Mouse (Mus musculus) Patski (cell line): ENCODE results near the gene Camkk2. TPM values are rescaled to one million over a fixed set of nuclear protein-coding genes. Genes with fewer than 3 reads are reported as not detected.

Experiments used
- ATAC-seq: fragments of 100-300 bp; one replicate; pipeline ENCODE4 v1.8.0; 2021
- CTCF ChIA-PET: fragments of 350-600 bp; sonication (Branson Sonifier 250); formaldehyde crosslinking; loops from one replicate; lab custom pipeline; 2022; ENCODE audit warnings: inconsistent platforms; lab: Charles Lee
- POLR2A ChIA-PET: fragments of 350-600 bp; sonication (Branson Sonifier 250); formaldehyde crosslinking; loops from one replicate; lab custom pipeline; 2022; ENCODE audit warnings: antibody characterized with exemption, inconsistent platforms; lab: Charles Lee
- DNase-seq: peaks from one replicate; pipeline ENCODE4 v3.0.0-alpha.2; 2011; ENCODE audit warnings: low read depth, low spot score
- H3K27me3 ChIP-seq: fragments of 371-371 bp; one replicate; pipeline ENCODE4 v1.5.1; 2021
- CTCF ChIP-seq: fragments of 100-300 bp; IDR thresholded peaks from one replicate; pipeline ENCODE4 v1.5.1; 2021
- in situ Hi-C: fragments of 300-500 bp; cut with MboI; formaldehyde crosslinking; loops from 3 replicates; pipeline ENCODE4 v1.11.1; 2018; ENCODE audit warnings: low pct_unique_long_range_greater_than_20kb, mixed read lengths
- polyA plus RNA-seq: library from polyadenylated mRNA; unstranded; gene quantifications from one replicate; pipeline ENCODE4 v1.2.3, GENCODE M21; 2021

Gene Camkk2
- polyA plus RNA-seq, 1 experiment from 2014 or later = 42.8 TPM

DNA sequence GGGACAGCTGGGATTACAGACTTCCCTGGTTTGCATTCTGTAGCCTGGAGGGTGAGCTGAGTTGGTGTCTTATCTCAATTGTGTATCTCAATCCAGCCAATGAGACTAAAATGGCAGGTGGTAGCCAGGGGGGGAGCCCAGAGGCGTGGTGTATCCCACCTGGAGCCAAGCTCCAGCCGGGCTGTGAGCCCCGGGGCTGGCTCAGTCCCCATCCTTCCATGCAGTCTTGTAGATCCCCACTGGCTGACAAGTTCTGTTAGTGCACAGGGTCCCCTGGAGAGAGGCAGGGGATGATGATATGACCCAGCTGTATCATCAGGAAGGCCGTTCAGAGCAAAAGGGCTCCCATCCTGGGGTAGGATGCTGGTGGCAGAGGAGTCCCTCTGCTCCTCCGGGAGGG lies 52.6 kb downstream of the Camkk2 start:
- no peaks in the 10 kb centered on the region for H3K27me3 ChIP-seq
- no peak for TF ChIP-seq CTCF
- ATAC-seq (no peak), DNase-seq (no peak)
- in situ Hi-C loops = loop anchor here (5.0 kb wide), 2 partner anchors 94 to 324 kb away; no protein-coding TSS in a partner anchor
- POLR2A ChIA-PET = no interaction called here
- CTCF ChIA-PET = interaction anchor here (0.9 to 2.2 kb wide), 12 partner anchors 8 to 92 kb away, joined by 3 to 13 read pairs (median 4); partner anchors contain the start of gene P2rx4

- H3K27me3 ChIP-seq = no peaks in the 10 kb centered on the region
- CTCF ChIA-PET = interaction anchor here (0.9 to 2.2 kb wide), 13 partner anchors 9 to 153 kb away, joined by 3 to 13 read pairs (median 4); partner anchors contain the start of gene P2rx4
- ATAC-seq (peak; percentile 46), DNase-seq (peak; percentile 37)
- peak; percentile 90 for TF ChIP-seq CTCF
- in situ Hi-C loops = loop anchor here (5.0 kb wide), 2 partner anchors 94 to 324 kb away; no protein-coding TSS in a partner anchor
- POLR2A ChIA-PET = no interaction called here
These were observed 53.1 kb downstream of the Camkk2 start for GRCm38 (mm10) chr5:122726068-122726467.

GRCm38 (mm10) chr5:122725453-122725852 lies 53.8 kb downstream of the Camkk2 start:
- no peak for ATAC-seq
- in situ Hi-C loops = loop anchor here (5.0 kb wide), 2 partner anchors 93 to 323 kb away; no protein-coding TSS in a partner anchor
- DNase-seq = no peak
- no peaks in the 10 kb centered on the region for H3K27me3 ChIP-seq
- no peak for TF ChIP-seq CTCF
- POLR2A ChIA-PET = interaction anchor here (0.6 kb wide), 1 partner anchor 27 kb away, joined by 5 read pairs; no protein-coding TSS in a partner anchor
- CTCF ChIA-PET = interaction anchor here (1.2 to 2.2 kb wide), 8 partner anchors 10 to 153 kb away, joined by 3 to 13 read pairs (median 5); partner anchors contain the start of gene P2rx4

DNA sequence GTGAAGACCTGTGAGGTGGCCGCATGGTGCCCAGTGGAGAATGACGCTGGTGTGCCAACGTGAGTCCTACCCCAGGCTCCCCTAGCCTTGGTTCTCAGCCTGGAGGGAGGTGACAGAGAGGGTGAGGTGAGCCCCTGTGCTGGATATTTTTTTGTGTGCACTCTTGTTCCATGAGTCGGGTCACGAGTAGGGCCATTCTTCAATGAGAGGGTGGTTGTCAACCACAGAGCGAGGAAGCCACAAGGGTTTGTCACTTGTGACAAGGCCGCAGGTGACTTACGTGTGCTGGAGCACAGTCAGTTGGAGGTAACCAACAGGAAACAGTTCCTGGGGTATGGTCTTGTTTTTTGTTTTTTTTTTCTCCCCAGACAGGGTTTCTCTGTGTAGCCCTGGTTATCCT lies 60.0 kb downstream of the Camkk2 start:
- in situ Hi-C loops = no loop called here
- ChIA-PET POLR2A (interaction anchor here (1.0 kb wide), 1 partner anchor 11 kb away, joined by 4 read pairs; no protein-coding TSS in a partner anchor), CTCF (no interaction called here)
- no peak for DNase-seq
- no peaks in the 10 kb centered on the region for H3K27me3 ChIP-seq
- TF ChIP-seq CTCF = no peak
- ATAC-seq = no peak

GRCm38 (mm10) chr5:122718400-122718799 lies 60.8 kb downstream of the Camkk2 start:
- in situ Hi-C loops = no loop called here
- ChIA-PET POLR2A (no interaction called here), CTCF (no interaction called here)
- DNase-seq (no peak), ATAC-seq (no peak)
- H3K27me3 ChIP-seq = no peaks in the 10 kb centered on the region
- TF ChIP-seq CTCF = no peak

GRCm38 (mm10) chr5:122716793-122717192 lies 62.4 kb downstream of the Camkk2 start:
- ATAC-seq = no peak
- TF ChIP-seq CTCF = peak; percentile 55
- H3K27me3 ChIP-seq = no peaks in the 10 kb centered on the region
- in situ Hi-C loops = no loop called here
- POLR2A ChIA-PET = no interaction called here
- CTCF ChIA-PET = interaction anchor here (0.9 to 1.2 kb wide), 3 partner anchors 9 to 19 kb away, joined by 3 to 5 read pairs (median 4); partner anchors contain the start of gene P2rx4
- no peak for DNase-seq

DNA sequence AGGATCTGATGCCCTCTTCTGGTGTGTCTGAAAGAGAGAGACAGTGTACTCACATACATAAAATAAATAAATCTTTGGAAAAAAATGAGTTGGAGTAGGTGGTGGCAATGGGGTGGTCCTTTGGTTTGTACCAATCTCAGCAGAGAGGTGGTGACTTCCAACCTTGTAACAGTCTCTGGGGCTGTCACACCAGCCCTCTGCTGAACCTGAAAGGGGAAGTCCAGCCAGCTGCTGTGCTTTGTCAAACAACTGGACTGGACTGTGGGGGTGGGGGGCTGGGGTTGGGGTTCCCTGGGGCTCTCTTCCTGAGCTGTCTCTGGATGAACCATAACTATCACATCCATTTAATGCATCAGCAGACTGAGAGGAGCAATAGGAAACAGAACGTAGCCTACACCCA lies 63.5 kb downstream of the Camkk2 start:
- ChIA-PET CTCF (interaction anchor here (1.0 to 2.1 kb wide), 4 partner anchors 8 to 27 kb away, joined by 3 to 8 read pairs (median 3); partner anchors contain the start of gene P2rx4), POLR2A (interaction anchor here (0.6 kb wide), 2 partner anchors 214 to 215 kb away, joined by 4 read pairs; partner anchors contain the start of gene Atp2a2)
- in situ Hi-C loops = no loop called here
- no peaks in the 10 kb centered on the region for H3K27me3 ChIP-seq
- TF ChIP-seq CTCF = no peak
- no peak for DNase-seq
- ATAC-seq = no peak

GRCm38 (mm10) chr5:122708819-122709218 lies 70.4 kb downstream of the Camkk2 start:
- ATAC-seq (no peak), DNase-seq (no peak)
- no peak for TF ChIP-seq CTCF
- H3K27me3 ChIP-seq = no peaks in the 10 kb centered on the region
- in situ Hi-C loops = no loop called here
- CTCF ChIA-PET = interaction anchor here (0.7 to 3.1 kb wide), 4 partner anchors 17 to 55 kb away, joined by 3 to 13 read pairs (median 3); no protein-coding TSS in a partner anchor
- POLR2A ChIA-PET = no interaction called here

DNA sequence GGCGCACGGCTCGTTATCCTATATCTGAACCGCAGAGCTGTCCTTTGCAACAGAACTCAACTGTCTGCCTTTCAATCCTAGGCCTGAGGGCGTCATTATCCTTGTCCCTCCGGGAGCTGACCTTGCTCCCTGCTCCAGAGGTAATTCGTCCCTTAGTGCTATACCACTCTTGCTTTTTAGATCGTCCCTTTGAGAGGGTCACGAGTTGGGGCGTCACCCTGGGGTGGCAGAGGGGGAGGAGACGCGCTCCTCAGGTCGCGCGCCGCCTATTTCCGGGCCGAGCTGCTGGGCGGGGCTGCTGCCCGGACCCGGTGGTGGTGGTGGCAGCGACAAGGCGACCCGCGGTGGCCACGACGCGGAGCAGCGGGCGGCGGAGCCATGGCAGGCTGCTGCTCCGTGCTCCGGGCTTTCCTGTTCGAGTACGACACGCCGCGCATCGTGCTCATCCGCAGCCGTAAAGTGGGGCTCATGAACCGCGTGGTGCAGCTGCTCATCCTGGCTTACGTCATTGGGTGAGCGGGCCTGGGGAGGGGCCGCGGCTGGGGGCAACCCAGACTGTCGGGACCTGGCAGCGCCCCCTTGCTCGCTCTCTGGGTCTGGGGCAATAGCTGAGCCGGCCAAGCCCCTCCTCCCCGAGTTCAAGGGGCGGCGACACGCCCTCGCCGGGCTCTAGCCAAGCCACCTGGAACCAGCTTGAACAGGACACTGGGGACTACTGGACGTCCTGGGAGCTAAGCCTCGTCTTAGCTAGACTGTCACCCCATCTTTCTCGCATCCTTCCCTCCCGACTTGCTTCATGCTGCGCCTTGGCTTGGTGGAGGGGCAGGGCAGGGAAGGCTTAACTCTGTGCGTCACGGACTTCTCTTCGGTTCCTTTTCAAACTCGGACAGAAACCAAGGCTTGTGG lies 71.7 kb downstream of the Camkk2 start, which contains the start of gene P2rx4:
Gene P2rx4 (plus strand): TSS at position 269 of the 906 bp plus-strand sequence.
- ATAC-seq = peak; percentile 70
- ChIA-PET CTCF (interaction anchor here (0.7 to 3.1 kb wide), 5 partner anchors 9 to 282 kb away, joined by 3 to 13 read pairs (median 3); no protein-coding TSS in a partner anchor), POLR2A (interaction anchor here (0.6 to 1.2 kb wide), 6 partner anchors 12 to 720 kb away, joined by 3 to 5 read pairs (median 4); partner anchors contain the start of gene Gpn3)
- H3K27me3 ChIP-seq = no peaks in the 10 kb centered on the region
- no peak for DNase-seq
- in situ Hi-C loops = no loop called here
- peak; percentile 49 for TF ChIP-seq CTCF

DNA sequence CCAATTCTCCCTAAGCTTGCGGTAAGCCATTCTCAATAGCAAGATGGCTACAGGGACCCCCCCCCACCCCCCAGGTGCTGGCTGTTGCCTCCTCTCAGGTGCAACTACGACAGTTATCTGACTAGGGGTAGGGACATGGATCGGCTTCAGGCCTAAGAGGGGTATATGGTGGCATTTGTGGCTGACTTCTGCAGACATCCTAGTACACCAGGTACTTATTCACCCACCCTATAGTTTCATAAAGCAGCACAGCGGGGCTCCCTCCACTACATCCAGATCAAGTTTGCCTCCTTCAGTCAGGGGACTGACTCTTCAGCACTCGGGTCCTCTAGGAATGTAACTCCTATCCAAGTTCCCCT lies 72.3 kb downstream of the Camkk2 start:
- CTCF ChIA-PET = interaction anchor here (0.7 to 3.1 kb wide), 5 partner anchors 10 to 80 kb away, joined by 3 to 13 read pairs (median 3); no protein-coding TSS in a partner anchor
- ATAC-seq = no peak
- TF ChIP-seq CTCF = no peak
- DNase-seq = no peak
- no peaks in the 10 kb centered on the region for H3K27me3 ChIP-seq
- in situ Hi-C loops = no loop called here
- POLR2A ChIA-PET = interaction anchor here (0.6 to 1.2 kb wide), 2 partner anchors 209 to 336 kb away, joined by 3 to 4 read pairs; partner anchors contain the start of gene Gpn3
